Mouse (Mus musculus) layer of hippocampus, adult 8-10 months (tissue): ENCODE data around the gene Acp2. TPM values are rescaled to one million over a fixed set of nuclear protein-coding genes. Genes with fewer than 3 reads are reported as not detected.
A peak's percentile ranks its signal among the peaks of the same experiment; 100 is the strongest.
"Not testable (repeated sequence)": the region's sequence is repeated elsewhere in the genome, so short reads cannot be mapped to it uniquely, and the experiment has no call there.

Experiments
- DNase-seq, 2 experiments: peaks; one replicate each; pipeline ENCODE4 v3.0.0; 2022; ENCODE audit warnings: low spot score in 2 of 2
- total RNA-seq, 4 experiments: library from RNA; stranded (reverse); gene quantifications; 2 replicates each; pipeline ENCODE4 v1.2.4; 2022

Acp2 gene
- total RNA-seq, 4 experiments from 2014 or later: 54.9 to 64.9 (median 59.8) TPM

DNA sequence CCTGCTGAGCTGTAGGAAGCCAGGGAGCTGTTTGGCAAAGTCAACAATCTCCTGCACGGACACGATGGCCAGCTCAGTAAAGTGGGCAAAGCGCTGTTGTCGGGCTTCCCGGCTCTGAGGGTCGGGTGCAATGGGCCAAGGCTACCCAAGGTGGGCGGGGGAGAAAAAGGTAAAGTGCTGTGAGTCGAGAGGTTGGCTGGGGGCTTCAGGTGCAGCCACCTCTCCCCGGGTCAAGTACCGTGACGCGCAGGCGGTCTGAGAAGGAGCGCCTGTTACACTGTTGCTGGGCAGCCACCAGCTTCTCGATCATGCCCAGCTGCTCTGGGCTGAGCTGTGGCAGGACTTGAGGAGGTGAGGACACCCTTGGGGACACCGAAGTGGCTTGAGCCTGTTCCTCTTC lies 12.2 kb upstream of the Acp2 start:
- DNase-seq: no peak

DNA sequence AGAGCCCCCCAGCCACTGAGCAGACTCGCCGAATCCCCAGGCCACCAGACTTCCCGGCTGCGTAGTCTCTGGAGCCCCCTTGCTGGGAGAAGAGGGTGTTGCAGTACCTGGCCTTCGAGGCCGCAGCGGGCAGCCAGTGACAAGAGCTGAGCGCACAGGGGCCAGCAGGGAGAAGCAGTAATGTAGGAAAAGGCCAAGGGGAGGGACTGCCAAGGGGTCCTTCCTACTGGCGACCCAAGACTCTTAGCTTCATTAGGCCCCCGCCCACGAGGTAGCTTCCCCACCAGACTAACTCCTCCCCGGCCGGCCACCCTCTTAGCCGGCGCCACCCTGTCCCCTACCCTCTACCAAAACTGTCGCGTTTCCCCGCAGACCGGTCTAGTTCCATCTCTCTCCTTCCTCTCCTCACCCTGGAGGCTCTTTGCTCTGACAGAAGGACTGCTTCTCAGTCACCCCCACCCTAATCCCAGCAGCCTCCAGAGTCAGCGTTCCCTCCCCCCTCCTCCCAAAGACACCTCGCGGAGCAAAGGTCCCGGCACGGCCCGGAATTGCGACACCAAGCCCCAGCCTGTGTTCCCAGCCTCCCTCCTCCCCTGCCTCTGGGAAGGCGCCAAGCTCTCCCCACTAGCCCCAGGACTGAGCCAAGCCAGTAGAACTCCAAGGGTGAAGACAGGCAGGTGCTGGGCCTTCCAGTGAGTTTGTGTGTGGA lies 7.9 kb upstream of the Acp2 start:
- DNase-seq: no peak

DNA sequence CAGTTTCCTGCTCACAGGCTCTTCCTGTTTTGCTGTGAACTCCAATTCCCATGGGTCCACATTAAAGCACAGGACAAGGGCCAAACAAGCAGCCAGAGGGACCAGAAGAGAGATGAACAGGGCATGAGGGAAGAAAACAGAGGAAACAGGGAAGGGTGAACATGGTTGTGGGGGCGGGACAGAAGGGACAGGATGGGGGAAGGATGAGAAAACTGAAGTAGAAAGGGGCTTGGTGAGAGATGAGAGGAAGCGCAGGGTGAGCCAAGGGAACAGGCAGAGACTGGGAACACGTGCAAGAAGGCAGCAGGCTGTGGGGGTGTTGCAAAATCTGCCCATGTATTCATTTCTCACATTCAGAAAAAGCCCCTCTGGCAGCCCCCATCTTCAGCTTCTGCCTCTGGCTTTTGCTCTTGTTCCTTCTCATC lies 6.1 kb upstream of the Acp2 start:
- DNase-seq: peak; percentile 53 to 63

- DNase-seq: no peak
Observed at GRCm38 (mm10) chr2:91198888-91199287, 3.8 kb upstream of the Acp2 start.

DNA sequence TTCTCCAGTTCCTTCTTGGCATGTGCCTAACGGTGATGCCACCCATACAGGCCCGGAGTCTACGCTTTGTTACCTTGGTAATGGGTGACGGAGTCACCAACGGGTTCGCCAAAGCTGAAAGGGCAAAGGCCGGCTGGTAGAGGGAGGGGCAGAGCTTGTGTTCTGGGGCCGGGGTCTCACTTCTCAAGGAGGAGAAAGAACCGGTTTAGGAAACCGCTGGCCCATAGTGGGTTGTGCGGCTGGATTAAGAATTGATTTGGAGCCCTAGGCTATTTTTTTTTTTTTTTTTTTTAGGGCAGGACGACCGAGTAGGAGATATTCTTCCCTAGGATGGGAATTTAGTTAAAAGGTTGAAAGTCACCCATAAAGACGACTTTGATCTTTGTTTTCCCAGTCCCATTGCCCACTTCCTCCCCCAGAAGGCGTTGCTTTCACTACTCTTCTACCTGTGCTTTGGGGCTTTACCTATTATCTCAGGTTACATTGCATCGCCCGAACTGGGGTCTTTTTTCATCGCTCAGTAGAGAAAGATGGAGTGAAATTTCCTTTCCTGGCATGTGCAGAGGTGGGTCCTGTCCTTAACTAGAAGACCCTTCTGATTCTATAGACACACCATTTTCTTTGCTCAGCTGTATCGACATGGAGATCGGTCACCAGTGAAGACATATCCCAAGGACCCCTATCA lies 429 bp downstream of the Acp2 start:
- DNase-seq: no peak

DNA sequence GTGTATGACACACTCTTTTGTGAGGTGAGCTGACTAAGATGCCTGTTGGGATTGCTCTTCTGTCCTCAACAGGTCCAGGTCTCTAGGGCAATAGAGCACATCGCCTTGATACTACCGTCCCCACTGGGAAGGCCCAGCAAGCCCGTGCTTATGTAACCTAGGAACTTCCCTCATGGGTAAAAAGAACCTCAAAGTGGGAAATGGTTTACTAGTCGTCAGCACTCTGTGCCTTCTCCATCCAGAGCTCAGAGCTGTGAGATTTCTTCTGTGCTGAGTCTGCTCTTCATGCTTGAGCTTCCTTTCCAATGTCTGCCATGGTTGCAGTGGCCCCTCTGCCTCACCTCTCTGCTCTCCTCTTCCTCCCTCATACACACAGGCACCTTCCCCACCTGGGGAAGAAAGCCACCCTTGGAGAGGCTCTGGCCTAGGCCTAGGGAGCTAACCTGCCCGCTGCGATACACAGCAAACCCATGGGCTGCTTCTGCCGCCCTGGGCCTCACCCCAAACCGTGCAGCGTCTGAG lies 3.6 kb downstream of the Acp2 start:
- no peak for DNase-seq

- no peak for DNase-seq
Observed at GRCm38 (mm10) chr2:91213311-91213710, 10.6 kb downstream of the Acp2 start.

DNA sequence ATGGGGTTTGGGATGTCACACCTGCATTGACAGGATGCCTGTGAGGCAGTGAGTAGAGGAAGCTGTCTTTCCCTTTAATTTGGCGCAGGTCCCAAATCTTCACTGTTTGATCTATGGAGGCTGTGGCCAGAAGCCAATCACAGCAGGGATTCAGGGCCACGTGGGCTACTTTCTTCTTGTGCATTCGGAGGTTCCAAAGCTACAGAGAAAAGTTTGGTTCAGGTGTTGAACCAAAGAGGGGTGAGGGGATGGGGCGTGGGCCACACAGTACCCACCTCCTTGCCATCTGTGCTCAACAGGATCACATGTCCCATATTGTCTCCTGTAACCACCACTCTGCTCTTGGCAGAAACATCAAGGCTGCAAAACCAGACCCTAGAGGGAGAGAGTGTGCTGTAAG lies 14.3 kb downstream of the Acp2 start:
- DNase-seq: no peak

- DNase-seq: no peak
Observed at GRCm38 (mm10) chr2:91220501-91220900, 17.8 kb downstream of the Acp2 start.

- no peak for DNase-seq
Observed at GRCm38 (mm10) chr2:91223614-91224013, 20.9 kb downstream of the Acp2 start.

GRCm38 (mm10) chr2:91229735-91230134 lies 27.1 kb downstream of the Acp2 start:
- no peak for DNase-seq

DNA sequence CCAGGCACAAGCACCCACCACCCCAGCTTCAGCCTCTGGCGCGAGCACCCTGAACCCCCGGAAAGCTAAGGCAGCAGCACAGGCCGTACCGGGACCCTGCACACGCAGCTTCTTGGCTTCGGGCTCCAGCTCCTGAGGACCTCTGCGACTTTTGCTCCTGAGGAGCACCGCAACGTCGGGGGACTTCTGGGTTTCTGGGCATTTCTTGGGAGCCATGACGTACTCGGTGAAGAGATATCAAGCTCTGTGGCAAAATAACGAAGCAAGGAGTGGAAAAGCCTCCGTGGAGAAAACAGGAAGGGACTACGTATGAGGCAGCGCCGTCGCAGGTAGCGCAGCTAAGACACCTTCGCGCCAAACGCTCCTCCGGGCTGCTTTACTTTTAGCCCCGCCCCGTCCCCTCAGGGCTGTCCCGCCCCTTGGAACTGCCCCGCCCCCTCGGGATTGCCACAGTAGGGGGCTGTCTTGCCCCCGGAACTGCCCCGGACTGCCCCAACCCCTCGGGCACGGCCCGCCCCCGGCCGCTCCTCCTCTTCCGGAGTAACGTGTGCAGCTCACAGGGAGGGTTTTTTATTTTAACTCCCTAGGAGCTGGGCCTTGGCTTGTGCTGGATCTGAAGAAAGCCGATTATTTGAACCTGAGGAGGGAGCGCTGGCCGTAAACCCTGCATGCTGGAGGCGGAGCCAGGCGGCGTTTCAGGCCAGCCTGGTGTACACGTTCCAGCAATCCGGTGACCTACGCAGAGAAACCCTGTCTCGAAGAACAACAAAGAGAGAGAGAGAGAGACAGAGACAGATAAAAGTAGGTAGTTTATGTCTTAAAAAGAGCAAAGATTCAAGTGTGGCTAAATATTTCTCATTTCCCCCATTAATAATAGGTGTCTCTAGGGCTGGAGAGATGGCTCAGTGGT lies 34.2 kb downstream of the Acp2 start, which contains the start of gene Ddb2:
Ddb2 (minus strand) TSS at position 382 of the 910 bp plus-strand sequence.
- peak; percentile 77 to 84 for DNase-seq

GRCm38 (mm10) chr2:91237511-91238080 lies 34.9 kb downstream of the Acp2 start:
- not testable (repeated sequence) for DNase-seq

- no peak for DNase-seq
Observed at GRCm38 (mm10) chr2:91242547-91242946, 39.9 kb downstream of the Acp2 start.

- DNase-seq: peak; percentile 83 to 84
Observed at GRCm38 (mm10) chr2:91243416-91243815, 40.7 kb downstream of the Acp2 start.

DNA sequence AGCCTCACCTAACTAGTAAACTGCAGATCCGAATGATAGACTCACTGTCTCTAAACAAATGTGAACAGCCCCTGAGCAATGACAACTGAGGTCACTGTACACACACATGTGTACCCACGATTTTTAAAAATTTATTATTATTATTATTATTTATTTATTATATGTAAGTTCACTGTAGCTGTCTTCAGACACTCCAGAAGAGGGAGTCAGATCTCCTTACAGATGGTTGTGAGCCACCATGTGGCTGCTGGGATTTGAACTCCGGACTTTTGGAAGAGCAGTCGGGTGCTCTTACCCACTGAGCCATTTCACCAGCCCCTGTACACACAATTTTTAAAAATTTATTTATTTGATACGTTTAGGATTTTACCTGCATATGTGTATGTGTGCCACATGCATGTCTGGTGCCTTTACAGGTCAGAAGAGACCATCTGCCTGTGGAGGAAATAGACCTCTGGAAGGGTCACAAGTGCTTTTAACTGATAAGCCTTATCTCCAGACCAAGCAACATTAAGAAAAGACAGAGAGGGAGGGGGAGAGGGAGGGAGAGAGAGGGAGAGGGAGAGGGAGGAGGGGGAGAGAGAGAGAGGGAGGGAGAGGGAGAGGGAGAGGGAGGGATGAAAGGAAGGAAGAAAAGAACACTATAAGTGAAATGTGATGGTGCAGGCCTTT lies 42.0 kb downstream of the Acp2 start:
- no peak for DNase-seq

GRCm38 (mm10) chr2:91248366-91248765 lies 45.7 kb downstream of the Acp2 start:
- DNase-seq: no peak

- DNase-seq: no peak
Observed at GRCm38 (mm10) chr2:91252001-91252400, 49.3 kb downstream of the Acp2 start.

GRCm38 (mm10) chr2:91252512-91252911 lies 49.8 kb downstream of the Acp2 start:
- DNase-seq: no peak

GRCm38 (mm10) chr2:91254725-91255380 lies 52.2 kb downstream of the Acp2 start:
- no peak for DNase-seq
